Mouse (Mus musculus): ENCODE results near the gene Sesn2. TPM values are rescaled to one million over a fixed set of nuclear protein-coding genes. Genes with fewer than 3 reads are reported as not detected.

Sesn2 gene
- polyA plus RNA-seq, 1 experiment: 21.5 TPM

DNA sequence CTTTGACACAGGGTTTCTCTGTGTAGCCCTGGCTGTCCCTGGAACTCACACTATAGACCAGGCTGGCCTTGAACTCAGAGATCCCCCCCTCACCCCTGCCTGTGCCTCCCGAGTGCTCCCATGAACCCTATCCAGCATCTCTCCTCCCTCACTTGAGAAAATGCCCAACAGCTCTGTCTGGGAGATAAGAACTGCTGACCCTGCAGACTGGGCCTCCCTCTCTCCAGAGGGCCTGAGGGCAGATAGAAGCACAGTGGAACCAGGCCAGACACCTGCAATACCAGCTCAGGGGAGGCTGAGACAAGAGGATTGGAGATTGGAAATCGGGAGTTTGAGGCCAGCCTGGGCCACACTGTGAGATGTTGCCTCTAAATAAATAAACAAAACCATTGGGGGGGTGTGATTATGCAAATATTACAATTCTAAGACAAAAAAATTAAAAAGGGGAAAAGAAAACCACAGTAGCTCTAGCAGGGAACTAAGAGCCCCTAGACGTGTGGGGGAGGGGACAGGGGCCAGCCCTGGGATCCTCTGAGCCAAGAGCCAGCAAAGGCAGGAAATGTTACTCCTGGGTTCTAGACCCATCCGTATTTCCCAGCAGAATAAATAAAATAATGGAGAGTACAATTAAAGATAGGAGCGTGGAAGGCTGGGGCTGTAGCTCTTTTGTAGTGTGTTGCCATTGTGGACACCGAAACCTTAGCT, 5.1 kb downstream of the Sesn2 start:
- TF ChIP-seq CEBPB (IDR thresholded peaks at IDR 0.05; ENCODE audit: low read depth): no peak
- no peak for TF ChIP-seq MAX (IDR thresholded peaks at IDR 0.05)
- no peak for TF ChIP-seq FOSL1 (IDR thresholded peaks at IDR 0.05; ENCODE audit: insufficient read depth, low read length, poor library complexity, severe bottlenecking)
- TF ChIP-seq MYOD1 (IDR thresholded peaks at IDR 0.05; ENCODE audit: control insufficient read depth, insufficient read length, low read depth): no peak
- Histone ChIP-seq H3K4me3 (ENCODE audit: insufficient read depth, poor library complexity, severe bottlenecking) (no peak overlapping the region), H3K79me3 (ENCODE audit: low read depth) (peaks cover 69% of the 10 kb centered on the region), H3K27me3 (ENCODE audit: control insufficient read depth, insufficient read depth, insufficient read length) (no peaks in the 10 kb centered on the region), H3ac (ENCODE audit: control insufficient read depth, insufficient read length, low read depth) (no peak overlapping the region), H3K79me2 (ENCODE audit: control insufficient read depth, insufficient read depth) (peaks cover 79% of the 10 kb centered on the region), H3K36me3 (ENCODE audit: control insufficient read depth, insufficient read depth) (peaks cover 17% of the 10 kb centered on the region)

DNA sequence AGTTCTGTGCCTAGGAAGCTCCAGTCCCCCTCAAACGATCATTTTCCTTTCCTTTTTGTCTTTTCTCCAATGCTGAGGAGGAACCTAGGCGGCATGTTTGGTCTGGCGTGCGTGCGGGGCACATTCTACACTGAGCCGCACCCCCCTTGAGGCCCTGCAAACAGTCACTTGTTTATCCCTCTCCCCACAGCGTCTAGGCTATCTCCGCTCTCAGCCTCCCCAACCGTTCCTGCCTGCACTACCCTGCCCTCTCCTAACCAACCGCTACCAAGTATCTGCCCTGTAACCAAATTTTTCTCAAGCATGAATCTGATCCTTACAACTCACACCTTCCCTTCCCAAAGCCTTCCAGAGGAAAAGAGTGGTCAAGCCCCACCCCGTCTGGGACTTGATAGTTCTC, 7.0 kb downstream of the Sesn2 start:
- H3K27me3 ChIP-seq (ENCODE audit: control insufficient read depth, insufficient read depth, insufficient read length): no peaks in the 10 kb centered on the region
- TF ChIP-seq MYOG (IDR thresholded peaks at IDR 0.05; ENCODE audit: control insufficient read depth, extremely low read depth, insufficient read length) (no peak), USF1 (IDR thresholded peaks at IDR 0.05; ENCODE audit: low read depth) (no peak), MAX (IDR thresholded peaks at IDR 0.05) (no peak), MYOD1 (IDR thresholded peaks at IDR 0.05; ENCODE audit: control insufficient read depth, insufficient read length, low read depth) (no peak), FOSL1 (IDR thresholded peaks at IDR 0.05; ENCODE audit: insufficient read depth, low read length, poor library complexity, severe bottlenecking) (no peak), CTCF (IDR thresholded peaks at IDR 0.05; ENCODE audit: control insufficient read depth, insufficient read depth, insufficient read length) (no peak), CEBPB (IDR thresholded peaks at IDR 0.05; ENCODE audit: low read depth) (no peak)
- H3K79me3 ChIP-seq (ENCODE audit: low read depth): peaks cover 57% of the 10 kb centered on the region
- H3K4me3 ChIP-seq (ENCODE audit: insufficient read depth, poor library complexity, severe bottlenecking): no peak overlapping the region
- peaks cover 60% of the 10 kb centered on the region for H3K79me2 ChIP-seq (ENCODE audit: control insufficient read depth, insufficient read depth)
- H3K36me3 ChIP-seq (ENCODE audit: control insufficient read depth, insufficient read depth): peaks cover 25% of the 10 kb centered on the region
- no peak overlapping the region for H3ac ChIP-seq (ENCODE audit: control insufficient read depth, insufficient read length, low read depth)

DNA sequence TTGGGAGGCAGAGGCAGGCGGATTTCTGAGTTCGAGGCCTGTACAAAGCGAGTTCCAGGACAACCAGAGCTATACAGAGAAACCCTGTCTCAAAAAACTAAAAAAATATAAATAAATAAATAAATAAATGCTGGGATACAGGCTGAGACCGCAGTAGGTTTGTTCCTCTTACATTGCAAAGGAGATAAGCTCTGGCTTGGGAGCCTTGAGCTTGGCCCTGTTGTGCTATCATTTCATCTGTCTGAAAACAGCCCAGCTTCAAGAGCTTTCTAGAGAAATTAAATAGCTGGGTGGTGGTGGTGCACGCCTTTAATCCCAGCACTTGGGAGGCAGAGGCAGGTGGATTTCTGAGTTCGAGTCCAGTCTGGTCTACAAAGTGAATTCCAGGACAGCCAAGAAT, 8.7 kb downstream of the Sesn2 start:
- TF ChIP-seq MYOG (IDR thresholded peaks at IDR 0.05; ENCODE audit: control insufficient read depth, extremely low read depth, insufficient read length): no peak
- no peak for TF ChIP-seq CEBPB (IDR thresholded peaks at IDR 0.05; ENCODE audit: low read depth)
- TF ChIP-seq CTCF (IDR thresholded peaks at IDR 0.05; ENCODE audit: control insufficient read depth, insufficient read depth, insufficient read length): no peak
- TF ChIP-seq FOSL1 (IDR thresholded peaks at IDR 0.05; ENCODE audit: insufficient read depth, low read length, poor library complexity, severe bottlenecking): no peak
- TF ChIP-seq MYOD1 (IDR thresholded peaks at IDR 0.05; ENCODE audit: control insufficient read depth, insufficient read length, low read depth): no peak
- TF ChIP-seq MAX (IDR thresholded peaks at IDR 0.05): no peak
- no peak for TF ChIP-seq USF1 (IDR thresholded peaks at IDR 0.05; ENCODE audit: low read depth)

DNA sequence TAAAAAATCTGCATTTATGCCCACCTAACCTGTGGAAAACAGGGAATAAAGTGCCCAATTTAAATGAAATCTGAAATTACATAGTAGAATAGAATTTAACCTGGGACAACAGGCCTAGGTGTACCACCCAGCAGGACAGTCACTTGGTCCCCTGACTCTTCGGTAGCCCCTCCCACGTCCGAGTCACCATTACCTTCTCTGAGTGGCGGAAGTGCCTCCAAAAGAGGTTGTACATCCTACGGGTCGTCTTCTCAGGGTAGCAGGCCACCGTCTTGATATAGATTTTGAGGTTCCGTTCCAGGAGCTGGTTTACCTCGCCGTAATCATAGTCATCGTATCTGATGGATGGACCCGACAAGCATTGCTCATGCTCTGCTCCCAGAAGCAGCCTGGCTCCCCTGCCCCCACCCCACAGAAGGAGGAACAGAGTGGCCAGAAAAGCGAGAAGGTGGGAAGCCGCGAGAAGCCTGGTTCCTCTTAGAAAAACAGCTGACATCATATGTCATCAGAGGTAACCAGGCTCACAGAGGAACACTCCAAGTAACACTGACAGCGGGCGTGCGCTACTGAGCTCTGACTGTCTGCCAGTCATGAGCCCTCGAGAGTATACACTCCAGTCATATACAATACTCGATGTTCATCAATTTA, 15.9 kb downstream of the Sesn2 start:
- TF ChIP-seq USF1 (IDR thresholded peaks at IDR 0.05; ENCODE audit: low read depth) (no peak), MYOD1 (IDR thresholded peaks at IDR 0.05; ENCODE audit: control insufficient read depth, insufficient read length, low read depth) (no peak), MAX (IDR thresholded peaks at IDR 0.05) (no peak), FOSL1 (IDR thresholded peaks at IDR 0.05; ENCODE audit: insufficient read depth, low read length, poor library complexity, severe bottlenecking) (no peak), CEBPB (IDR thresholded peaks at IDR 0.05; ENCODE audit: low read depth) (no peak), CTCF (IDR thresholded peaks at IDR 0.05; ENCODE audit: control insufficient read depth, insufficient read depth, insufficient read length) (no peak), MYOG (IDR thresholded peaks at IDR 0.05; ENCODE audit: control insufficient read depth, extremely low read depth, insufficient read length) (no peak)
- H3K27me3 ChIP-seq (ENCODE audit: control insufficient read depth, insufficient read depth, insufficient read length): no peaks in the 10 kb centered on the region
- no peak overlapping the region for H3K4me3 ChIP-seq (ENCODE audit: insufficient read depth, poor library complexity, severe bottlenecking)
- no peaks in the 10 kb centered on the region for H3K79me3 ChIP-seq (ENCODE audit: low read depth)
- H3K36me3 ChIP-seq (ENCODE audit: control insufficient read depth, insufficient read depth): peaks cover 63% of the 10 kb centered on the region
- no peak overlapping the region for H3ac ChIP-seq (ENCODE audit: control insufficient read depth, insufficient read length, low read depth)
- H3K79me2 ChIP-seq (ENCODE audit: control insufficient read depth, insufficient read depth): no peaks in the 10 kb centered on the region

More for the DNA sequence above, 8.7 kb downstream of the Sesn2 start:
- H3ac ChIP-seq (ENCODE audit: control insufficient read depth, insufficient read length, low read depth): no peak overlapping the region
- H3K36me3 ChIP-seq (ENCODE audit: control insufficient read depth, insufficient read depth): peaks cover 36% of the 10 kb centered on the region
- H3K79me3 ChIP-seq (ENCODE audit: low read depth): peaks cover 40% of the 10 kb centered on the region
- H3K4me3 ChIP-seq (ENCODE audit: insufficient read depth, poor library complexity, severe bottlenecking): no peak overlapping the region
- no peaks in the 10 kb centered on the region for H3K27me3 ChIP-seq (ENCODE audit: control insufficient read depth, insufficient read depth, insufficient read length)
- H3K79me2 ChIP-seq (ENCODE audit: control insufficient read depth, insufficient read depth): peaks cover 43% of the 10 kb centered on the region

DNA sequence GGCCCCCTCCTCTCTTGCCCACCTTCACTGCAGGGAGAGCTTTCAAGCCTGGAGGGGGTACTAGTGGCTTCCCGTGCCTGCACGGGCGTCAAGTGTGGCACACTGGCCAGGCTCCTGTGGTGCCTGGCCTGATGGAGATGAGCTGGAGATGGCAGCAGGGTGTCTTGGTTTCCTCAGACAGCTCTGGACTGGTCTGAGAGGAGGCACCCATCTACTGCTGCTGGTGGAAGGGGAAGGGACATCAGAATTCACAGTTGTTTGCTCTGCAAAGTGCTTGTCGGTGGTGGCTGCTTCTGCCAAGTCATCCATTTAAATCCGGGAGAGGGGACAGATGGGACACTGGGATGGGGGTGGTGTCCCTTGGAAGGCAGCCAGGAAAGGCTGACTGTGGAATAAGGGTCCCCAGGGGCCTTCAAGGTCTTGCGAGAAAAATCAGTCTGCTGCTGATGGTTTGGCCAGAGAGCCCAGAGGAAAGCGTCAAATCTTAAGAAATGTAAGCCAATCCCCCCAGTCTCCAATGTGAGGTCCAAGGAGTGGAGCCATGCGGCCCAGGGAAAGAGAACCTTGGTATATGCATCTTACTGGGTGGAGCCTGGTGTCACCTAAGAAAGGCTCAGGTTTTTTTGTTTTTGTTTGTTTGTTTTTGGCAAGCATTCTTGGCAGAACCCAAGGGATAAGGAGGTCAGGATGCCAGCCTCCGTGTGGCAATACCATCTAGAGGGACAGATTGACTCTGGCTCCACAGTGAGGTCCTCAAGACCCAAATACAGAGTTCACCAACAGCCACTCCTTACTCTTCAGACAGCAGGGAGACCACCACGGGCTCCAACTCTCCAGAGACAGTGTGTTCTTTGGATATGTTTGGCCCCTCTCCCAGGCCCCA, 17.9 kb downstream of the Sesn2 start:
- Histone ChIP-seq H3K27me3 (ENCODE audit: control insufficient read depth, insufficient read depth, insufficient read length) (no peaks in the 10 kb centered on the region), H3K79me3 (ENCODE audit: low read depth) (no peaks in the 10 kb centered on the region), H3K79me2 (ENCODE audit: control insufficient read depth, insufficient read depth) (no peaks in the 10 kb centered on the region), H3K4me3 (ENCODE audit: insufficient read depth, poor library complexity, severe bottlenecking) (no peak overlapping the region), H3ac (ENCODE audit: control insufficient read depth, insufficient read length, low read depth) (no peak overlapping the region), H3K36me3 (ENCODE audit: control insufficient read depth, insufficient read depth) (peaks cover 58% of the 10 kb centered on the region)
- TF ChIP-seq CTCF (IDR thresholded peaks at IDR 0.05; ENCODE audit: control insufficient read depth, insufficient read depth, insufficient read length) (no peak), MYOG (IDR thresholded peaks at IDR 0.05; ENCODE audit: control insufficient read depth, extremely low read depth, insufficient read length) (no peak), MAX (IDR thresholded peaks at IDR 0.05) (no peak), MYOD1 (IDR thresholded peaks at IDR 0.05; ENCODE audit: control insufficient read depth, insufficient read length, low read depth) (no peak), CEBPB (IDR thresholded peaks at IDR 0.05; ENCODE audit: low read depth) (no peak), USF1 (IDR thresholded peaks at IDR 0.05; ENCODE audit: low read depth) (no peak), FOSL1 (IDR thresholded peaks at IDR 0.05; ENCODE audit: insufficient read depth, low read length, poor library complexity, severe bottlenecking) (no peak)

Measured in C2C12 (cell line).